Mouse (Mus musculus) limb, embryonic 13.5 days (tissue): ENCODE measurements around the gene Cadm4. TPM values are rescaled to one million over a fixed set of nuclear protein-coding genes. Genes with fewer than 3 reads are reported as not detected.

Source experiments
- ATAC-seq: fragments of 200-750 bp; cut with Nextera tagmentation; 2 replicates; pipeline ENCODE4 v1.8.0; 2017; ENCODE audit warnings: low read depth, moderate number of reproducible peaks, moderate TSS enrichment; ENCODE audit not compliant: low FRiP score
- H3K27ac ChIP-seq: fragments of 300-500 bp; sonication (generic); 2 replicates; pipeline ENCODE4 v1.5.1; 2015; ENCODE audit warnings: inconsistent platforms, mild to moderate bottlenecking, moderate library complexity
- H3K27me3 ChIP-seq: fragments of 300-500 bp; sonication (generic); 2 replicates; pipeline ENCODE4 v1.6.1; 2015; ENCODE audit warnings: mild to moderate bottlenecking, inconsistent platforms
- H3K36me3 ChIP-seq: fragments of 300-500 bp; sonication (generic); 2 replicates; pipeline ENCODE4 v1.6.1; 2015; ENCODE audit warnings: inconsistent platforms, mild to moderate bottlenecking, moderate library complexity
- H3K4me1 ChIP-seq: fragments of 300-500 bp; sonication (generic); 2 replicates; pipeline ENCODE4 v1.6.1; 2015; ENCODE audit warnings: inconsistent platforms
- H3K4me2 ChIP-seq: fragments of 300-500 bp; sonication (generic); replicated peaks from 2 replicates; pipeline ENCODE4 v1.6.1; 2015; ENCODE audit warnings: inconsistent platforms, mild to moderate bottlenecking, moderate library complexity
- H3K4me3 ChIP-seq: fragments of 300-500 bp; sonication (generic); 2 replicates; pipeline ENCODE4 v1.5.1; 2015; ENCODE audit warnings: moderate library complexity, mild to moderate bottlenecking, inconsistent platforms
- H3K9ac ChIP-seq: fragments of 300-500 bp; sonication (generic); 2 replicates; pipeline ENCODE4 v1.6.1; 2015; ENCODE audit warnings: mild to moderate bottlenecking, inconsistent platforms
- H3K9me3 ChIP-seq: fragments of 300-500 bp; sonication (generic); 2 replicates; pipeline ENCODE4 v1.6.1; 2016; ENCODE audit warnings: inconsistent platforms
- WGBS: fragments of 180-500 bp; shearing (Covaris S2); methylation state at CpG from one replicate; pipeline ENCODE4 v1.1.7; 2015; 5-methylcytosine and 5-hydroxymethylcytosine counted together
- polyA plus RNA-seq: library from polyadenylated mRNA; unstranded; fragments of >200 nt; fragmentation: Nextera tagmentation; extraction: Ambion mirVana; gene quantifications from 2 replicates; pipeline ENCODE4 v1.2.1, GENCODE M21; 2015

Cadm4 gene
- polyA plus RNA-seq: 6.3 and 6.5 TPM in 2 replicates

DNA sequence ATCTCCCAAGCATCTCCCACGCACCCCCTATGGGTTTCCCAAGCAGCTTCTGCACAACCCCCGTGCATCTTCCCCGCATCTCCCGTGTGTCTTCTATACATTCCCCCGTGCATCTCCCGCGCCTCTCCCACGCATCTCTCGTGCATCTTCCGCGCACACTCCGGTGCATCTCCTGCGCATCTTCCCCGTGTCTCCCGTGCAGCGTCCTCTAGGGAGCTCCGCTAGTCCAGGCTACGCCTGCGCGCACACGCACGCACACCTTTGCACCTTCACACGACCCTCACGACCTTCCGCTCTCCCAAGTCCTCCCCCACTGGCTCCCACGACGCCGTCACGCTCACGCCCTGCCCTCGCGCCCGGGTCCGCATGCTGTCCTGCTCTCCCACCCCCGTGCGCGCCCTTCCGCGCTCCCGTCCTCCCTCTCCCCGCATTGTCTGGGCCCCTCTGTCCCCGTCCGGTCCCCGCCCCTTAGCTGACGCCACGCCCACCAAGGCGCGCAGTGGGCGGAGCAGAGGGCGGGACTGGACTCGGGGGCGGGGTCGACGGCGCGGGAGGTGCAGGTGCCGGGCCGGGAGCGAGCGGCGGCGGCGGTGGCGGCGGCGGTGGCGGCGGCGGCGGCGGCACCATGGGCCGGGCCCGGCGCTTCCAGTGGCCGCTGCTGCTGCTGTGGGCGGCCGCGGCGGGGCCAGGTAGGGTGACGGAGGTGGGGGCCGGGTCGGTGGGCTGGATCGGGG, at the start of gene Cadm4:
TSS of gene Cadm4 (plus strand) at position 550 of the 734 bp plus-strand sequence.
- no peaks in the 10 kb centered on the region for H3K36me3 ChIP-seq
- H3K9ac ChIP-seq: peak within 1 kb of the TSS; percentile 72
- under 1% methylated on average over 53 of the region's 83 CpGs for WGBS
- H3K27me3 ChIP-seq: peaks cover 38% of the 10 kb centered on the region
- peaks cover 16% of the 10 kb centered on the region for H3K4me1 ChIP-seq
- no peak within 1 kb of the TSS for H3K27ac ChIP-seq
- no peaks in the 10 kb centered on the region for H3K9me3 ChIP-seq
- H3K4me3 ChIP-seq: peak within 1 kb of the TSS; percentile 67
- peak within 1 kb of the TSS; percentile 97 for H3K4me2 ChIP-seq
- ATAC-seq: peak; percentile 83

GRCm38 (mm10) chr7:24435305-24435704, 46.5 kb upstream of the Cadm4 start:
- Histone ChIP-seq H3K27me3 (peaks cover 31% of the 10 kb centered on the region), H3K4me2 (no peak overlapping the region), H3K9me3 (no peaks in the 10 kb centered on the region), H3K4me3 (no peak overlapping the region), H3K4me1 (no peaks in the 10 kb centered on the region), H3K36me3 (no peaks in the 10 kb centered on the region), H3K27ac (no peak overlapping the region), H3K9ac (no peak overlapping the region)
- ATAC-seq: no peak
- 65% methylated on average over 5 of the region's 5 CpGs for WGBS

DNA sequence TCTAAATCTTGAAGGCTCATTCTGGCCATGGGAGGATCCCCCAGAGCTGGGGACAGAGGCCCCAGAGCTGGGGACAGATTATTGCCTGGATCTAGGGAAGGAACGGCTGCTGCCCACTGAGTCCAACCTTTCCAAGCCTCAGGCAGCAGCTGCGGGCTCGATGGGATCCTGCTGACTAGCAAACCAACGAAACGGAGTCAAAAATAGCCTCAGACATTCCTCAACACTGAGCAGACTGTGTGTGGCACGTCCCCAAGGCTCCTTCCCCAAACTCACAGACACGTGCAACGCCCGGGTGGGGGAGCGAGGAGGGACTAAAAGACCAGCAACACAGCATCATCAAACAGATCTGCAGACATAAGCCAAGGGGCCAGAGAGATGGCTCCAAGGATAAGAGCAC, 43.8 kb upstream of the Cadm4 start:
- Histone ChIP-seq H3K4me2 (no peak overlapping the region), H3K4me3 (no peak overlapping the region), H3K4me1 (no peaks in the 10 kb centered on the region), H3K27me3 (peaks cover 12% of the 10 kb centered on the region), H3K27ac (no peak overlapping the region), H3K36me3 (no peaks in the 10 kb centered on the region), H3K9me3 (no peaks in the 10 kb centered on the region), H3K9ac (no peak overlapping the region)
- WGBS: 64% methylated on average over 10 of the region's 10 CpGs
- no peak for ATAC-seq

DNA sequence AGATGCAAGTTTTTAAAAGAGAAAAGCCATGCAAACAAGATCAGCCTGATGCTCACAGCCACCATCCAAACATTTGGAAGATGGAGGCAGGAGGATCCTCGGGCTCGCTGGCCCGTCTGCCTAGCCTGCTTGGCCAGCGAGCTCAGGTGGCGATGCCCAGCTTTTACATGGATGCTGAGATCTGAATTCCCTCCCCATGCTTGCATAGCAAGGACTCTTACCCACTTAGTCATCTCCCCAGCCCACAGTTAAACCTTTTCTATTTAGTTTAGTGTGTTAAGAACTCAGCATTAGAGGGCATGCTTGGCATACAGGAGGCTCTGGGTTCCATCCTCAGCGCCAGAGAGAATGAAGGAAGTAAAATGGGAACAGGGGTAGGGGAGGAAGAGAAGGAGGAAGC, 42.6 kb upstream of the Cadm4 start:
- Histone ChIP-seq H3K9ac (no peak overlapping the region), H3K9me3 (no peaks in the 10 kb centered on the region), H3K36me3 (no peaks in the 10 kb centered on the region), H3K27ac (no peak overlapping the region), H3K27me3 (peaks cover under 1% of the 10 kb centered on the region; the same call in 1 of the 2 replicates), H3K4me1 (no peaks in the 10 kb centered on the region), H3K4me2 (no peak overlapping the region), H3K4me3 (no peak overlapping the region)
- ATAC-seq: no peak
- WGBS: 78% methylated on average over 6 of the region's 6 CpGs

- Histone ChIP-seq H3K4me2 (no peak overlapping the region), H3K36me3 (no peaks in the 10 kb centered on the region), H3K9ac (no peak overlapping the region), H3K4me1 (no peaks in the 10 kb centered on the region), H3K9me3 (no peaks in the 10 kb centered on the region), H3K4me3 (no peak overlapping the region), H3K27ac (no peak overlapping the region), H3K27me3 (no peaks in the 10 kb centered on the region)
- ATAC-seq: no peak
- 78% methylated on average over 7 of the region's 7 CpGs for WGBS
These were observed 41.9 kb upstream of the Cadm4 start for GRCm38 (mm10) chr7:24439891-24440290.

DNA sequence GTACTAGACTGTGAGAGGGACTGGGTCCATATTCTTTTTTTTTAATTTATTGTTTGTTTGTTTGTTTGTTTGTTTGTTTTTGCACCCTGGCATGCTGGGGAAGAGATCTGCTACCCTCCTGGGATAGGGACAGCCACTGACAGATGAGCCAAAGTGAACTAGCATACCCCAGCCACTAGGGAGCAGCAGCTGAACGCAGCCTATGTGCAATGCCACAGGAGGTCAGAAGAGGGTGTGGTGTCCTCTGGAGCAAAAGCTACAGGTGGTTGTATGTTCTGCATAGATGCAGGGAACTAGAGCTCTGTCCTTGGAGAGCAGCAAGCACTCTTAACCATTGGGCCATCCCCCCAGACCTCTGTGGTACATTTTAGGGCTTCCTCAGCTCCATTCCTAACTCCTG, 40.0 kb upstream of the Cadm4 start:
- Histone ChIP-seq H3K4me2 (no peak overlapping the region), H3K27me3 (no peaks in the 10 kb centered on the region), H3K4me1 (no peaks in the 10 kb centered on the region), H3K27ac (no peak overlapping the region), H3K4me3 (no peak overlapping the region), H3K9me3 (no peaks in the 10 kb centered on the region), H3K9ac (no peak overlapping the region), H3K36me3 (no peaks in the 10 kb centered on the region)
- no peak for ATAC-seq
- WGBS: 5% methylated on average over 1 of the region's 1 CpGs

DNA sequence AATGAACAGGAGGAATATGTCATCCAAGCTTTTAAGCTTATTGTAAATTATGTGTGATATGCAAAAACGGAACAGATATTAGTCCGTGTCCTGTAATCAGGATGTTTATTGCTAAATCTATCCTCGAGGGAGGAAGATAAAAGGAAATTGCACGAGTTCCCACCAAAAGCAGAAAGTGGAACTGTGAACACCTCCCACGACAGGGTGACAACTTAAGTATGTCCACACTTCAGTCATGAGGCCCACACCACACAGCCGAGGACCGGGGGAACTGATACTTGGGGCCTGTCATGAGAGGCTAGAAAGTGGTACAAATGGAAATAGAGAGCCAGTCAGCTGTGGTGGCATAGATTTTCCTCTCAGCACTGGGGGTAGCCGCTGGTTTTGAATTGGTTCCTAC, 39.5 kb upstream of the Cadm4 start:
- H3K4me3 ChIP-seq: no peak overlapping the region
- no peak overlapping the region for H3K9ac ChIP-seq
- WGBS: 74% methylated on average over 8 of the region's 8 CpGs
- H3K36me3 ChIP-seq: no peaks in the 10 kb centered on the region
- no peak overlapping the region for H3K27ac ChIP-seq
- no peaks in the 10 kb centered on the region for H3K4me1 ChIP-seq
- H3K9me3 ChIP-seq: no peaks in the 10 kb centered on the region
- ATAC-seq: no peak
- H3K4me2 ChIP-seq: no peak overlapping the region
- H3K27me3 ChIP-seq: no peaks in the 10 kb centered on the region

DNA sequence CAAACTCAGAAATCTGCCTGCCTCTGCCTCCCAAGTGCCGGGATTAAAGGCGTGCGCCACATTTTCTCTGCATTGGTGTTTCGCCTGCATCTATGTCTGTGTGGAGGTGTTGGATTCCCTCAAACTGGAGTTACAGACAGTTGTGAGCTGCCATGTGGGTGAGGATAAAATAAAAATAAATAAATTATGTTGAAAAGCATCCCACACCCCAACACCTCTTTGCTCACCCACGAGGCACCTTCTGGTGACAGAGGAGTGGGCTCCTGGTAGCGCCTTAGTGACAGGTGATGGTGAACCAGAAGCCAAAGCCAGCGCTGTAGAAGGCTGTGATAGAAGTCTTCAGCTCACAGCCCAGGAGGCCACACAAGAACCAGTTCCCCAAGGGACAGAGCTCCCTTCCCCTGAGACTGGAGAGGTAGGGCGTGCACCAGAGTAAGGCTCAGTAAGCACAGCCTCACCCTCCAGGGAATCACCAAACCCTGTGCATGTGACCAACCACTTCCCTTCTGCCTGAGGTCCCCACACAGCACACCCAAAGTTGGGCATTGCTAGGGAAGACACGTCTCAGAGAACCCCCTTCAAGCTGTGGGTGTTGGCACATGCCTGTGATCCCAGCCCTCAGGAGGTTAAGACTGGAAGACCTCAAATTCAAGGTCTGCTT, 36.4 kb upstream of the Cadm4 start:
- Histone ChIP-seq H3K4me1 (no peaks in the 10 kb centered on the region), H3K27ac (no peak overlapping the region), H3K4me2 (no peak overlapping the region), H3K9me3 (no peaks in the 10 kb centered on the region), H3K36me3 (no peaks in the 10 kb centered on the region), H3K27me3 (no peaks in the 10 kb centered on the region), H3K9ac (no peak overlapping the region), H3K4me3 (no peak overlapping the region)
- ATAC-seq: no peak
- 91% methylated on average over 9 of the region's 9 CpGs for WGBS

- Histone ChIP-seq H3K36me3 (no peaks in the 10 kb centered on the region), H3K4me3 (no peak overlapping the region), H3K27me3 (no peaks in the 10 kb centered on the region), H3K4me2 (no peak overlapping the region), H3K9me3 (no peaks in the 10 kb centered on the region), H3K27ac (no peak overlapping the region), H3K4me1 (no peaks in the 10 kb centered on the region), H3K9ac (no peak overlapping the region)
- no peak for ATAC-seq
- WGBS: 72% methylated on average over 7 of the region's 7 CpGs
These were observed 35.0 kb upstream of the Cadm4 start for GRCm38 (mm10) chr7:24446697-24447340.

DNA sequence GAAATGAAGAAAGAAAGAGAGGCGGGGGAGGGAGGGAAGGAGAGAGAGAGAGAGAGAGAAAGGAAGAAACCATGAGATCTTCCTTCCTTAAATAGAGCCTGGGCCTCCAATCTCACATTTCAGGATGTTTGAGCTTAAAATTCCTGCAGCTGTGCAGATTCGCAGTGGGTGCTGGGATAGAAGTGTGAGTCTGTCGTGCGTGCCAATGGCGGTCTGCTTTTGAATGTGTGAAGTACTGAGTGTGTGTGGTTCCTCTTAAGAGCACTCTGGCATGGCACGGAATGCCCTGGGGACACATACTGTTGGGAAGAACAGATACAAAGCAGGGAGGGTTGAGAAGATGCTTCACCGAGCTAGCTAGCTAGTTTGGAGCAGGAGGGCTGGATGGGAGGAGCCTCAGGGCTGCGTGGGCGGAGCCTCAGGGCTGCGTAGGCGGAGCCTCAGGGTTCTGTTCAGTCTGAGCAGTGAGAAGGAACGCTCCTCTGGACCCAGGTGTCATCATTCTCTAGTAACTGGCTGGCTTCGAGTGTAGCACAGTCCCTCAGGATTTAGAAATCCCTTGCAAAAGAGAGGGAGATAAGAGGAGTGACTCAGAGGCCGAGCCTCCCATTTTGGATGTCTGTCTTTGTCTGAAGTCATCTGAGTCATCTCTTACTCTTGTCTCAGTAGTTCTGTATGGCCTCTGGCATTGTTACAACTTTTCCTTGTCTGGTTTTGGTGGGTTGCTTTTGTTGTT, 32.9 kb upstream of the Cadm4 start:
- Histone ChIP-seq H3K4me2 (no peak overlapping the region), H3K4me3 (no peak overlapping the region), H3K9ac (no peak overlapping the region), H3K9me3 (no peaks in the 10 kb centered on the region), H3K27me3 (0 out of 2 replicates have a peak, but pooled peaks cover 3% of the 10 kb centered on the region), H3K36me3 (no peaks in the 10 kb centered on the region), H3K27ac (no peak overlapping the region), H3K4me1 (0 out of 2 replicates have a peak, but pooled peaks cover 3% of the 10 kb centered on the region)
- no peak for ATAC-seq
- 63% methylated on average over 14 of the region's 14 CpGs for WGBS

DNA sequence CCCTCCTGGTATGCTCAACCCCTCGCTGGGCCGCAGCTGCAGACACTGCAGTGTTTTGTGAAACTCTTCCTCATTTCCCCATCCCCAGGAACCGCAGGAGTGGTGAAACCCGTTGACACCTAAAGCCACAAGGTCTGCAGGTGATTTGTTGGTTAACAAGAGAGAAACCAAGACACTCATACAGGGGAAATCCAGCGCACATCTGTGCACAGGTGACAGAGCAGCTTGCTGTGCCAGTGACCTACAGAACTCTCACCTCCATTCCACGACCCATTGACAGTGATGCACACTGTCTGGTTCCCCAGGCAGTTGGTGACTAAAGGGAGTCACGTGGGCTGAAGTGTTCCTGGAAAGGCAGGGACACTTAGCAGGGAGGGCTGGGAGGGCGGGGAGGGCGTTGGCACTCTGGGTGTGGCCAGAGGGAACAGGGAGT, 31.2 kb upstream of the Cadm4 start:
- H3K27ac ChIP-seq: no peak overlapping the region
- H3K4me1 ChIP-seq: 0 out of 2 replicates have a peak, but pooled peaks cover 3% of the 10 kb centered on the region
- no peak overlapping the region for H3K4me3 ChIP-seq
- no peaks in the 10 kb centered on the region for H3K9me3 ChIP-seq
- H3K27me3 ChIP-seq: 0 out of 2 replicates have a peak, but pooled peaks cover 3% of the 10 kb centered on the region
- ATAC-seq: no peak
- no peaks in the 10 kb centered on the region for H3K36me3 ChIP-seq
- no peak overlapping the region for H3K9ac ChIP-seq
- no peak overlapping the region for H3K4me2 ChIP-seq
- WGBS: 57% methylated on average over 9 of the region's 9 CpGs
